Mouse (Mus musculus) hindbrain, embryonic 13.5 days (tissue): ENCODE measurements at regions not wholly inside any gene's neighbourhood (a gene's known extent, or its start where the extent isn't known, plus 50 kb on each side); places are given as distances from the start of the nearest gene placed in this dataset.
"Not testable (repeated sequence)": the region's sequence is repeated elsewhere in the genome, so short reads cannot be mapped to it uniquely, and the experiment has no call there.

Experiments
- ATAC-seq: fragments of 200-750 bp; cut with Nextera tagmentation; 2 replicates; pipeline ENCODE4 v1.8.0; 2017; ENCODE audit warnings: moderate TSS enrichment; ENCODE audit not compliant: low FRiP score
- H3K27ac ChIP-seq: fragments of 300-500 bp; sonication (generic); 2 replicates; pipeline ENCODE4 v1.5.1; 2015; ENCODE audit warnings: inconsistent platforms, mild to moderate bottlenecking, moderate library complexity
- H3K27me3 ChIP-seq: fragments of 300-500 bp; sonication (generic); 2 replicates; pipeline ENCODE4 v1.6.1; 2015; ENCODE audit warnings: mild to moderate bottlenecking, inconsistent platforms
- H3K36me3 ChIP-seq: fragments of 300-500 bp; sonication (generic); 2 replicates; pipeline ENCODE4 v1.6.1; 2015; ENCODE audit warnings: mild to moderate bottlenecking, inconsistent platforms
- H3K4me1 ChIP-seq: fragments of 300-500 bp; sonication (generic); replicated peaks from 2 replicates; pipeline ENCODE4 v1.6.1; 2015; ENCODE audit warnings: inconsistent platforms
- H3K4me2 ChIP-seq: fragments of 300-500 bp; sonication (generic); 2 replicates; pipeline ENCODE4 v1.6.1; 2015; ENCODE audit warnings: inconsistent platforms, mild to moderate bottlenecking, moderate library complexity
- H3K4me3 ChIP-seq: fragments of 300-500 bp; sonication (generic); 2 replicates; pipeline ENCODE4 v1.5.1; 2015; ENCODE audit warnings: mild to moderate bottlenecking, inconsistent platforms
- H3K9ac ChIP-seq: fragments of 300-500 bp; sonication (generic); 2 replicates; pipeline ENCODE4 v1.6.1; 2015; ENCODE audit warnings: mild to moderate bottlenecking, inconsistent platforms
- H3K9me3 ChIP-seq: fragments of 300-500 bp; sonication (generic); 2 replicates; pipeline ENCODE4 v1.6.1; 2016; ENCODE audit warnings: inconsistent platforms
- WGBS: fragments of 180-500 bp; shearing (Covaris S2); methylation state at CpG from one replicate; pipeline ENCODE4 v1.1.7; 2015; 5-methylcytosine and 5-hydroxymethylcytosine counted together

DNA sequence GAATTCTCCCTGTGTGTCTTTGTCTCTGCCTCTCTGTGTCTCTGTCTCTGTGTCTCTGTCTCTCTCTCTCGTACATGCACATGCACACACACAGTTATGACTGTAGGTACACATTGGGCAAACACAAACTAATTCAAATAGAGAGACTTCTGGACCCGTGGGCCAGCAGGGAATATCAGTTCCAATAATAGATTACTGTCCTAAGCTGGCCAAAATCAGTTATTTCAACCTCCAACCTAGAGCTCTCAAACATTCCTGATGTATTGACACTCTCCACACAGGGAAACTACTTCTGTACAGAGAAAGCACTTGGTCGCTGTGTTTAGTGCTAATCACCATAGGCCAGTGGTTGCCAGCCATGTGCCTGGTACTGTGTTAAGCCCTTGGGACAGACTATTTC is 203.7 kb upstream of the Nectin1 start:
- 86% methylated on average over 3 of the region's 3 CpGs for WGBS
- Histone ChIP-seq H3K9me3 (no peaks in the 10 kb centered on the region), H3K9ac (no peak overlapping the region), H3K4me3 (no peak overlapping the region), H3K27ac (no peak overlapping the region), H3K4me2 (no peak overlapping the region), H3K4me1 (peaks cover 6% of the 10 kb centered on the region), H3K36me3 (no peaks in the 10 kb centered on the region), H3K27me3 (no peaks in the 10 kb centered on the region)
- ATAC-seq, result no peak

GRCm38 (mm10) chr9:43541234-43541633 is 202.6 kb upstream of the Nectin1 start:
- Histone ChIP-seq H3K9ac (no peak overlapping the region), H3K27me3 (no peaks in the 10 kb centered on the region), H3K27ac (no peak overlapping the region), H3K9me3 (no peaks in the 10 kb centered on the region), H3K4me3 (no peak overlapping the region), H3K36me3 (no peaks in the 10 kb centered on the region), H3K4me2 (no peak overlapping the region), H3K4me1 (peaks cover 12% of the 10 kb centered on the region)
- 90% methylated on average over 8 of the region's 8 CpGs for WGBS
- ATAC-seq, result no peak

DNA sequence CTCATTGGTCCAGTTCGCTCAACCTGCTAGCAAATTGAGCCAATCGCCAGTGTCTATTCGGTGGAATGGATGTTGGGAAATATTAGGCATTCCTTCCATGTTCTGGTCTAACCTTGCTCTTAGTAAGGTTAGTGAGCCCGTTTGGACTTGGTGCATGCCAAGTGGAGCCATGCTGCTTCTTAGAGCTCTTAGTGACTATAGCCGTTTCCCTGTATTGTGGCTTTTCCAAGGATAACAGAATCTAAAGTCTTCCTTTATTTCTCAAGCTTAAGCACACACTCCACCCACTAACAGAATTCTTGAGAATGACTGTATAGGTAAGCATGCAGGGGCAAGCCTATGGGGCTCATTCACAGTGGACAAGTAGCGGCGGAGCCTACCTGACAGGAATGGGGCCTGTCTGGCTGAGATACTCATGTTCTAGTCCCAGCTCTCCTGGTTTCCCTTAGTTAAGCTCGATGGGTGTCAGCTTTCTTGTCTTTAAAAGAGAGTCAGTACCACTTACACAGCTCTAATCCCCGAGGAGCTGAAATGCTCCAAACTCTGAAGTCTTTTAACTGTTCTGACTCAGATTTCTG is 201.6 kb upstream of the Nectin1 start:
- no peaks in the 10 kb centered on the region for H3K27me3 ChIP-seq
- no peaks in the 10 kb centered on the region for H3K36me3 ChIP-seq
- no peak overlapping the region for H3K27ac ChIP-seq
- no peaks in the 10 kb centered on the region for H3K9me3 ChIP-seq
- no peak for ATAC-seq
- H3K4me2 ChIP-seq, result no peak overlapping the region
- no peak overlapping the region for H3K4me3 ChIP-seq
- H3K4me1 ChIP-seq, result peaks cover 17% of the 10 kb centered on the region
- 93% methylated on average over 9 of the region's 9 CpGs for WGBS
- H3K9ac ChIP-seq, result no peak overlapping the region

DNA sequence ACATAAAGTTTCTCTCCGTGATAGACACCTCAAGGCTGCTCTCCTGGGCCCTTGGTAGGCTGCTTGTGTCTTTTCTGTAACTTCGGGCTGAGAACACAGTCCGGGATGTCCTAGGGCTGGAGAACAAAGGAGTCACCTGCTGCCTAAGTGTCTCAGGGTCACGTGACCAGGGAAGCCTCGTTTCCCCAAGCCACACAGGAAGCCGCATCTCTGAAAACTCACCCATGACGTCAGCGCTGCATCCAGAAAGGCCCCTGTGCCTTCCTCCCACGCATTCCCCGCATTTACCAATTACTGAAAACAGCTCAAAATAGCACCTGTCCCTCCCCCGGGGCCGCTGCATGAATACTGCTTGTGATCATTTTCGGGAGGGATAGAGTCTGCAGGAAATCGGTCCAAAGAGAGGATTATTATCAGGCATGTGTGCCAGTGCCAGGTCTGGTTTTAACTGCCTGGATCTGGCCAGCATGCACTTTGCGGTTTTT is 198.7 kb upstream of the Nectin1 start:
- Histone ChIP-seq H3K4me1 (peaks cover 36% of the 10 kb centered on the region), H3K9ac (no peak overlapping the region), H3K4me2 (no peak overlapping the region; the same call in 1 of the 2 replicates), H3K4me3 (no peak overlapping the region), H3K27ac (no peak overlapping the region; the same call in 1 of the 2 replicates), H3K36me3 (no peaks in the 10 kb centered on the region), H3K27me3 (no peaks in the 10 kb centered on the region), H3K9me3 (no peaks in the 10 kb centered on the region)
- no peak for ATAC-seq
- WGBS, result 39% methylated on average over 15 of the region's 15 CpGs

DNA sequence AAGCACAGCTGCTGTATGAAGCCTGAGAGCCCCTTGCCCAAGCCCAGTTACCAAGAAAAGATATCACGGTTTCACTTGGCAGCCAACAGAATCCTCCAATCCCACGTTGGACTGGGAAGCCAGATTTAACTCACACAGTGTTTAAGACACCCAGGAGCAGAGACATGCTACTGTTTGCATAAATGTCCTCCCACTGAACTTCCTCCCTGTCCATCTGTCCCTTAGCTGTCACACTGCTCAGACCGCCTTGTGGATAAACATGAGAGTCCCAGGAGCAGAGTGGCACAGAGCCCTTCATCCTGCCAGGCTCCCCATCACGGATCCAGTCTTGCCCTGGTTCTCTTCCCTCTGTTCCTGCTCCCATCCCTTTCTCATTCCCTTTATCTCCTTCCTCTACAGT is 194.9 kb upstream of the Nectin1 start:
- ATAC-seq, result no peak
- WGBS, result 58% methylated on average over 4 of the region's 4 CpGs

GRCm38 (mm10) chr9:43549293-43549692 is 194.5 kb upstream of the Nectin1 start:
- Histone ChIP-seq H3K4me1 (peaks cover 36% of the 10 kb centered on the region), H3K27me3 (no peaks in the 10 kb centered on the region), H3K4me2 (no peak overlapping the region), H3K4me3 (no peak overlapping the region), H3K9me3 (no peaks in the 10 kb centered on the region), H3K9ac (0 out of 2 replicates have a peak overlapping the region, but pooled peaks have one; percentile 35), H3K27ac (peak overlapping the region; percentile 61), H3K36me3 (no peaks in the 10 kb centered on the region)
- ATAC-seq, result no peak
- 32% methylated on average over 7 of the region's 7 CpGs for WGBS

More for the DNA sequence above, 194.9 kb upstream of the Nectin1 start:
- Histone ChIP-seq H3K4me3 (no peak overlapping the region), H3K4me1 (peaks cover 36% of the 10 kb centered on the region), H3K36me3 (no peaks in the 10 kb centered on the region), H3K9me3 (no peaks in the 10 kb centered on the region), H3K27me3 (no peaks in the 10 kb centered on the region), H3K27ac (peak overlapping the region; percentile 61), H3K4me2 (no peak overlapping the region), H3K9ac (0 out of 2 replicates have a peak overlapping the region, but pooled peaks have one; percentile 35)

DNA sequence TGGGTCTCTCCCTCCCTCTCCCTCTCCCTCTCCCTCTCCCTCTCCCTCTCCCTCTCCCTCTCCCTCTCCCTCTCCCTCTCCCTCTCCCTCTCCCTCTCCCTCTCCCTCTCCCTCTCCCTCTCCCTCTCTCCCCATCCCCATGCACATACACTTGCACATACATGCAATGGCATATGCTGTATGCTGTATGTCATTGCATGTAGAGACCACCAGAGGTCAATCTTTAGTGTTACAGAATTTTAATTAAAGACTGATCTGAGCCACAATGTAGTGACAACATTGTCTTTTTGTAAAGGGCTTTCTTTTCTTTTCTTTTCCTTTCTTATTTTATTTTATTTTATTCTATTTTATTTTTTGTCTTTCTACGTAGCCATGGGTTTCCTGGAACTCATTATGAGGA is 191.0 kb upstream of the Nectin1 start:
- not testable (repeated sequence) for H3K4me2 ChIP-seq, H3K27me3 ChIP-seq, H3K9ac ChIP-seq, ATAC-seq, H3K36me3 ChIP-seq, H3K4me3 ChIP-seq, H3K9me3 ChIP-seq, H3K27ac ChIP-seq
- H3K4me1 ChIP-seq, result peaks cover 18% of the 10 kb centered on the region
- WGBS, result 97% methylated on average over 1 of the region's 1 CpGs

DNA sequence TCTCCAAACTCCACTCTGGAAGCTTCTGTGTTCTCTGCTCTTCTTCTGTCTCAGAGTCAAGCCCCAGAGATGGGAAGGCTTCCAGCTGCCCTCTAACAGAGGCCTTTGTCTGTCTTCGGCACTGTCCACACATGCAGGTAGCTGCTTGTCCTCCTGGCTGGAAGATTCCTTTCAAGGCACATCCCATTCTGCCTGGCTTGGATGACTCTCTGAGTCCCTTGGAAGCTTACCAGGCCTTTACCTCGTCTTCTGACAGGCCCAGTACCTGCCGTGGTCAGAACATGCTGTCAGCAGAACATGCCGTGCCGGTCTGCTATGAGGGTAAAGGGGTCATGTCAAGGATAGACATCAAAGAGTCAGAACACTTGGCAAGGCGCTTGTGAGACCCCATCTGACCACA is 181.8 kb upstream of the Nectin1 start:
- H3K36me3 ChIP-seq, result no peaks in the 10 kb centered on the region
- no peak overlapping the region for H3K27ac ChIP-seq
- no peak overlapping the region for H3K4me3 ChIP-seq
- peaks cover 10% of the 10 kb centered on the region for H3K4me1 ChIP-seq
- no peaks in the 10 kb centered on the region for H3K9me3 ChIP-seq
- no peaks in the 10 kb centered on the region for H3K27me3 ChIP-seq
- no peak overlapping the region for H3K4me2 ChIP-seq
- H3K9ac ChIP-seq, result no peak overlapping the region
- WGBS, result 91% methylated on average over 6 of the region's 6 CpGs
- ATAC-seq, result no peak

GRCm38 (mm10) chr9:43564239-43564906 is 179.4 kb upstream of the Nectin1 start:
- Histone ChIP-seq H3K36me3 (no peaks in the 10 kb centered on the region), H3K9ac (no peak overlapping the region), H3K4me3 (no peak overlapping the region), H3K4me2 (no peak overlapping the region), H3K27me3 (no peaks in the 10 kb centered on the region), H3K9me3 (no peaks in the 10 kb centered on the region), H3K27ac (0 out of 2 replicates have a peak overlapping the region, but pooled peaks have one; percentile 8), H3K4me1 (peaks cover 10% of the 10 kb centered on the region)
- WGBS, result 55% methylated on average over 22 of the region's 22 CpGs
- ATAC-seq, result no peak

DNA sequence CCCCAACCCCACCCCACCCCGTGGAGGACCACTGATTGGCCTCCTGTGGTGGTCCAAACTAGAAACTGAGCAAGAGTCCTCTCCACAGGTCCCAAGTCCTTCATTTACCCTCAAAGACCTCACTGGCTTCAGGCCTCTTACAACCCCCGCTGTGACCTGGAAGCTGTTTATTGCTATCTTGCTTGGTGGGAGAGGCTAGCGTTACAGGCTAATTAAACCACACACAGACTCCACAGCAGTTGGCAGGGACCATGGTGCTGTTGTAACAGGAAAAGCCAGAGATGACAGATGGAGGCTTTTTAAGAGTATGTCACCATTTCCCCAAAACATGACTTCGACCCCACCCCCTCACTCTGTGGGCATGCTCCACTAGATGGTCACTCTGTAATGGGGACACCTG is 174.9 kb upstream of the Nectin1 start:
- Histone ChIP-seq H3K27ac (no peak overlapping the region), H3K9me3 (no peaks in the 10 kb centered on the region), H3K27me3 (no peaks in the 10 kb centered on the region), H3K9ac (no peak overlapping the region), H3K36me3 (no peaks in the 10 kb centered on the region), H3K4me2 (no peak overlapping the region), H3K4me3 (no peak overlapping the region), H3K4me1 (peaks cover 10% of the 10 kb centered on the region)
- WGBS, result 60% methylated on average over 4 of the region's 4 CpGs
- no peak for ATAC-seq

DNA sequence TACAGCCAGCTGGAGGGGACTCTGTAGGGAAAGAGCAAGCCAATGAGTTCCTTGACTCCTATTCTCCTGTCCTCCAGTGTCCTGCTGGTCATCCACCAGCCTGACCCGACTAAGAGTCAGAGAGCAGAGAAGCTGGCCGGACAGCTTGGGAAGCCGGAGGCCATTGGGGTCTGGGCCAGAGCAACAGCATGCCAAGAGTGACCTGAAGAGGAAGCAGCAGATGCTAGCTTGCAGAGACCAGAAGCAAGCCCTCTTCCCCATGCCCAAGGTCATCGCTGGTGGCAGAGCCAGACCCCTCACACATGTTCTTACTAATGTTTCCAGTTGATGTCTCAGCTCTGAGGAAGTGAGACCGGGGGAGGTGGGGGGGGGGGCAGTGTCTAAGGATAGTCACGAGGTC is 172.7 kb upstream of the Nectin1 start:
- no peaks in the 10 kb centered on the region for H3K27me3 ChIP-seq
- ATAC-seq, result no peak
- H3K9ac ChIP-seq, result no peak overlapping the region
- 87% methylated on average over 6 of the region's 6 CpGs for WGBS
- H3K4me2 ChIP-seq, result no peak overlapping the region
- no peak overlapping the region for H3K4me3 ChIP-seq
- no peak overlapping the region for H3K27ac ChIP-seq
- H3K4me1 ChIP-seq, result no peaks in the 10 kb centered on the region
- no peaks in the 10 kb centered on the region for H3K9me3 ChIP-seq
- H3K36me3 ChIP-seq, result no peaks in the 10 kb centered on the region

DNA sequence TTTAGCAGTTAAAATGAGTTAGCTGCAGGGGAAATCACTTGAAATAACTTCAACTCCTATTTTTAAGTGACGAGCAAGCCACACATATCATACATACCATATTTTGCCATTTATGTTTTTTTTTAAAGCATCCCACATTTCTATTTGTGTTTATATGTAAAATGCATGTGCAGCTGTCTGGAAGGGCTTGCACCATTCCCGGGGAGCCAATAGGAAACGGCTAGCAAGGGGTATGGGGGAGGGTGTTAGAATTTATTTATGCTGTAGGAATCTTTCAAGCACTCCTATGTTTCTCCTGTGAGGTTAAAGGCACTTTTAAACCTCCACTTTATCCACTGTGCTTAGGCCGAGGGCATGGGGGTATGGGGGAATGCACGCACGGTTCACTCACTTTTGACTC is 168.1 kb upstream of the Nectin1 start:
- Histone ChIP-seq H3K27me3 (no peaks in the 10 kb centered on the region), H3K9ac (no peak overlapping the region), H3K9me3 (no peaks in the 10 kb centered on the region), H3K4me2 (no peak overlapping the region), H3K27ac (no peak overlapping the region), H3K4me1 (no peaks in the 10 kb centered on the region; the same call in 1 of the 2 replicates), H3K4me3 (no peak overlapping the region), H3K36me3 (no peaks in the 10 kb centered on the region)
- WGBS, result 94% methylated on average over 6 of the region's 6 CpGs
- ATAC-seq, result no peak

DNA sequence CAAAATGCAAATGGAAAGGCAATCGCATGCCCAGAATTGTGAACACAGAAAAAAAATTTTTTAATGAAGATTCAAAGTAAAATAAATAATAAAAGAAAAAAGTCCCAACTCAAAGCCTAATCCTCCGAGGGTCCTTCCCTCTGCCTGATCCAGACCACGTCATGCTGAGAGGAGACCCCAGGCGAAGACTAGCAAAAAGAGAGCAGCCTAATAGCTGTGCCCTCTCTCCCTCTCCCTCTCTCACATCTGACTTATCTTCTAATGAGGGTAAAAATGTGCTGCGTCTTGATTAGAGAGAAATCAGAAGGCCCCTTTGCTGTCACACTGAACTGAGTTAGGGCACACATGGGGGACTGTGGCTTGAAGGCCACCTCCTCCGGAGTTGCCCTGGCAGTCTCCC is 163.1 kb upstream of the Nectin1 start:
- no peak for ATAC-seq
- Histone ChIP-seq H3K9me3 (no peaks in the 10 kb centered on the region), H3K27me3 (no peaks in the 10 kb centered on the region), H3K4me1 (no peaks in the 10 kb centered on the region; the same call in 1 of the 2 replicates), H3K27ac (no peak overlapping the region), H3K9ac (no peak overlapping the region), H3K4me2 (no peak overlapping the region), H3K4me3 (no peak overlapping the region), H3K36me3 (no peaks in the 10 kb centered on the region)
- 47% methylated on average over 6 of the region's 6 CpGs for WGBS
